Mouse (Mus musculus): ENCODE data around the gene Trap1a.

GRCm38 (mm10) chrX:139352192-139352772, 18.8 kb downstream of the Trap1a start:
- no peak for TF ChIP-seq POLR2A (IDR thresholded peaks at IDR 0.05; ENCODE audit: control insufficient read depth, low read depth, low read length)
- TF ChIP-seq CTCF (IDR thresholded peaks at IDR 0.05; ENCODE audit: control insufficient read depth, insufficient read depth, insufficient replicate concordance, low read depth, low read length), result no peak

Measured in testis, adult 2 months (tissue).